Mouse (Mus musculus) MEL (cell line): Measurements from ENCODE around the gene Tia1.

Source experiments
- CTCF ChIP-seq, 3 experiments: IDR thresholded peaks in 2 of 3; conservative IDR thresholded peaks in 1 of 3; 2 replicates each; pipeline ENCODE4 v1.5.1; 2011 to 2012; ENCODE audit warnings: low read length in 3 of 3, low read depth in 2 of 3, mild to moderate bottlenecking in 2 of 3, improper control_type of control experiment in 1 of 3, inconsistent platforms in 1 of 3, mixed read lengths in 1 of 3, moderate library complexity in 1 of 3; ENCODE audit not compliant: control insufficient read depth in 1 of 3, insufficient read depth in 1 of 3, poor library complexity in 1 of 3, severe bottlenecking in 1 of 3
- JUND ChIP-seq: IDR thresholded peaks from 2 replicates; pipeline ENCODE4 v1.6.1; 2011; ENCODE audit warnings: low read depth, mild to moderate bottlenecking, improper control_type of control experiment, low read length
- MAZ ChIP-seq: IDR thresholded peaks from 2 replicates; pipeline ENCODE4 v1.6.1; 2012; ENCODE audit warnings: low read depth, mild to moderate bottlenecking, inconsistent platforms, low read length, improper control_type of control experiment
- MYC ChIP-seq: IDR thresholded peaks from 2 replicates; pipeline ENCODE4 v1.6.1; 2011; ENCODE audit warnings: low read depth, mild to moderate bottlenecking, low read length, improper control_type of control experiment, moderate library complexity
- POLR2AphosphoS2 ChIP-seq: IDR thresholded peaks from 2 replicates; pipeline ENCODE4 v1.6.1; 2011; ENCODE audit warnings: low read length, improper control_type of control experiment
- POLR2AphosphoS5 ChIP-seq: IDR thresholded peaks from 2 replicates; pipeline ENCODE4 v1.6.1; 2012; ENCODE audit warnings: low read depth, borderline replicate concordance, mild to moderate bottlenecking, inconsistent platforms, low read length, moderate library complexity, mixed read lengths
- UBTF ChIP-seq: IDR thresholded peaks from 2 replicates; pipeline ENCODE4 v1.6.1; 2012; ENCODE audit warnings: low read depth, mild to moderate bottlenecking, inconsistent platforms, low read length, improper control_type of control experiment, moderate library complexity, borderline replicate concordance; ENCODE audit not compliant: insufficient read depth
- USF1 ChIP-seq: IDR thresholded peaks from 2 replicates; pipeline ENCODE4 v1.6.1; 2014; ENCODE audit warnings: low read depth, mild to moderate bottlenecking, inconsistent platforms, low read length, improper control_type of control experiment, moderate library complexity
- ZC3H11A ChIP-seq: IDR thresholded peaks from 2 replicates; pipeline ENCODE4 v1.6.1; 2012; ENCODE audit warnings: low read depth, mild to moderate bottlenecking, inconsistent platforms, low read length, improper control_type of control experiment
- ZKSCAN1 ChIP-seq: IDR thresholded peaks from 2 replicates; pipeline ENCODE4 v1.6.1; 2012; ENCODE audit warnings: low read depth, mild to moderate bottlenecking, inconsistent platforms, low read length, improper control_type of control experiment, moderate library complexity

- TF ChIP-seq ZC3H11A = no peak
- TF ChIP-seq USF1 = no peak
- TF ChIP-seq UBTF = no peak
- TF ChIP-seq POLR2AphosphoS2 = no peak
- TF ChIP-seq CTCF (IDR thresholded peaks at IDR 0.05 in 2 of 3, conservative IDR thresholded peaks at IDR 0.05 in 1 of 3; ENCODE audit: control insufficient read depth in 1 of 3, insufficient read depth in 1 of 3, low read depth in 2 of 3, low read length in 3 of 3, poor library complexity in 1 of 3, severe bottlenecking in 1 of 3) = no peak
- no peak for TF ChIP-seq JUND
- TF ChIP-seq MAZ = no peak
- no peak for TF ChIP-seq ZKSCAN1
- no peak for TF ChIP-seq MYC
- no peak for TF ChIP-seq POLR2AphosphoS5
Observed at GRCm38 (mm10) chr6:86382551-86382950, 21.5 kb upstream of the Tia1 start.
